Mouse (Mus musculus): ENCODE results near the gene Lcn4. TPM values are rescaled to one million over a fixed set of nuclear protein-coding genes. Genes with fewer than 3 reads are reported as not detected.
"Not testable (repeated sequence)": the region's sequence is repeated elsewhere in the genome, so short reads cannot be mapped to it uniquely, and the experiment has no call there.

The Lcn4 gene
- polyA plus RNA-seq (2016; fragmentation: Nextera tagmentation; extraction: Ambion mirVana) = not detected in 2 replicates

DNA sequence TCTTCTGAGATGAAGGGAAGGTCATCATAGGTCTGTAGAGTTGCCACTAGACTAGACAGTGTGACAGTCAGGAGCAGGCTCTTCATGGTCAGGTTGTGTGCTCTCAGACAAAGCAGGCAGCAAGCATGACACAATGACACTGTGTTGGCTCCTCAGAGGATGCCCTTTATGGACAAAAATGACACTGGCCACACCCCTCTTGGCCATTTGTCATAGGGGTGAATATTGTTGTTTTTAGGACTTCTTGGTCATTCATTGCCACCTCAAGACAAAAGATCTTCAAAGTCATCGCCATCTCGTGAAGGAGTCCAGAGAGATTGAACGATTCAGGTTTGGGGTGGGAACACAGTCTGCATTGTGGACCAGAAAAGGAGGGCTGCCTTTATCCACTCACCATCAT lies at the start of gene Lcn4:
Gene Lcn4 (minus strand): TSS at position 101 of the 400 bp plus-strand sequence.
- Histone ChIP-seq H3K4me3 (no peak within 1 kb of the TSS), H3K27ac (replicated peaks) (no peak within 1 kb of the TSS), H3K36me3 (no peaks in the 10 kb centered on the region), H3K27me3 (ENCODE audit: low read depth, poor library complexity, severe bottlenecking) (no peaks in the 10 kb centered on the region), H3K9me3 (replicated peaks) (no peaks in the 10 kb centered on the region), H3K4me1 (no peaks in the 10 kb centered on the region)
- DNase-seq (ENCODE audit: low spot score) = no peak
- WGBS = 84% methylated on average over 3 of the region's 3 CpGs

DNA sequence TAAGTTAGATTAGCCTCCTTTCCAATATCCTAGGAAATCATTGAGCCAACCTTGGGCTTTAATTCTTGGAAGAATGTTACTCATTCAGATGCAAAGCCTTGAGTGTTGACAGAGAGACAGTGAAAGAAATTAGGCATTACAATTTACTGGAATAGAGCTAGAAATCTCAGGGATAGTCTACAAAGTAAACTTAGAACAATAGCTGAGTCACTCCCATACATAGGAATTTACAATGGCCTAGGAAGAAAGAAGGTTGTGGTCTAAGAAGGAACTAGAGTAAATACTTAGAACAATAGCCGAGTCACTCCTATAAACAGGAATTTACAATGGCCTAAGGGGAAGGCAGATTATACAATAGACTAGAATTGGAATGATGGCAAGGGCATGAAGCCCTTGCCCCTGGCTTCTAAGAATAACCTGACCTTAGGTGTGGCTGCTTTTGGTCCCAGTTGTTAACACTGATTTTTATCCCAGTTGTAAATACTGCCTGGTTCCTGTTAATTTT lies 15.1 kb upstream of the Lcn4 start:
- DNase-seq (ENCODE audit: low spot score) = no peak
- Histone ChIP-seq H3K27ac (replicated peaks) (no peak overlapping the region), H3K4me3 (no peak overlapping the region), H3K27me3 (ENCODE audit: low read depth, poor library complexity, severe bottlenecking) (no peaks in the 10 kb centered on the region), H3K4me1 (no peaks in the 10 kb centered on the region), H3K9me3 (replicated peaks) (peaks cover 4% of the 10 kb centered on the region; the same call in 1 of the 2 replicates), H3K36me3 (no peaks in the 10 kb centered on the region)
- 88% methylated on average over 1 of the region's 1 CpGs for WGBS

DNA sequence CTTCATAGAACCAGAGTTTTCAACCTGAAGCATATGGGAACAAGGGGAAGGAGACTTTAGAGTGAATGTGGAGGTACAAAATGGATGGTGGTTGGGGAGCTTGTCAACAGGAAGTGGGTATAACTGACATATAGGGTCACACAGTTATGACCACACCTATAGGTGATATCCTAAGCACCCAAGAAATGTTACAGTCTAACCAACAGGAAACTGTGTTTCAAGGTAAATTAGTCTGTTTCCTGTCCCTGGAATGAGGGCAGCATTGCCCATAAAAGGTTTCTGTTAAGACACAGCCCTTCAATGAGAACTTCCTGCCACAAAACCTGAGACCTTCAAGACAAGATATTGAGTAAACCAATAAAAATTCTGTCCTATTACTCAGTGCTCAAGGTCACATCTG lies 2.3 kb downstream of the Lcn4 start:
- Histone ChIP-seq H3K4me1 (no peaks in the 10 kb centered on the region), H3K9me3 (replicated peaks) (no peaks in the 10 kb centered on the region), H3K36me3 (no peaks in the 10 kb centered on the region), H3K27me3 (ENCODE audit: low read depth, poor library complexity, severe bottlenecking) (no peaks in the 10 kb centered on the region), H3K4me3 (no peak overlapping the region), H3K27ac (replicated peaks) (no peak overlapping the region)
- DNase-seq (ENCODE audit: low spot score) = no peak

DNA sequence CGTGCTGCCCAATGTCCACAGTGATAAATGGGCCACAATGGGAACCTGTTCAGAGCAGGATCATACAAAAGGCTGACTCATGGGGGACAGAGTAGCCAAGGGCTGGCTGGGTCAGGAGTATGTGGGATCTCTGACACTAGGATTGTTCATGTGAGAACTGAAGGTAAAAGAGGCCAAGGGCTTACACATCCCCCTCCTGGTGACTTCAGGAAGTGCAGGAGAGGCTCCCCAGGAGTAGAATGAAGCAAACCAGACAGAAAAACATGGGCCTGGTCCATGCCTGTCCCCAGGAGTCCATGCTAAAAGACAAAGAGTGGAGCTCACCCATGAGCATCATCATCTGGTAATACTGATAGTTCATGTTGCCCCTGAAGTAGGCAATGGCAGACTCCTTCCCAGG lies 7.5 kb downstream of the Lcn4 start:
- WGBS = 93% methylated on average over 1 of the region's 1 CpGs

DNA sequence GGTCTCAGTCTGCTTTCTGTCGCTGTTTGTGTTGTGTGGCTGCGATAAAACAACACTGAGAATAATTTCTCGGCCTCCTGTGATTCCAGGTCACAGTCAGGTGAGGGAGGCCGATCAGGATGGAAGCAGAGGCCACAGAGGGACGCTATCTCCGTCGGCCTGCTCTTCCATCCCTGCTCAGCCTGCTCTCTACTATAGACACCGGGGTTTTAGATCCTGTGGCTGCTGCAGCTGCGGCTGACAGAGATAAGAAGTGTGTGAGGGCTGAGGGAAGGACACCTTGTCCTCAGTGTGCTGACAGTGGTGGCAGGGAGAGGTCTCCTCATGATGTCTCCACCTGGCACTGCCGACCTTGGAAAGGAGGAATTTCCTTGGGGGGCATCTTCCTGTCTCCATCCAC lies 8.0 kb downstream of the Lcn4 start:
- peaks cover 11% of the 10 kb centered on the region for H3K4me1 ChIP-seq
- no peak overlapping the region for H3K27ac ChIP-seq (replicated peaks)
- H3K9me3 ChIP-seq (replicated peaks) = no peaks in the 10 kb centered on the region
- DNase-seq (ENCODE audit: low spot score) = no peak
- WGBS = 83% methylated on average over 10 of the region's 10 CpGs
- no peaks in the 10 kb centered on the region for H3K36me3 ChIP-seq
- 0 out of 2 replicates have a peak, but pooled peaks cover 11% of the 10 kb centered on the region for H3K27me3 ChIP-seq (ENCODE audit: low read depth, poor library complexity, severe bottlenecking)
- H3K4me3 ChIP-seq = no peak overlapping the region

More for the DNA sequence above, 7.5 kb downstream of the Lcn4 start:
- peak; percentile 54 for DNase-seq (ENCODE audit: low spot score)
- H3K4me1 ChIP-seq = peaks cover 11% of the 10 kb centered on the region
- H3K27me3 ChIP-seq (ENCODE audit: low read depth, poor library complexity, severe bottlenecking) = 0 out of 2 replicates have a peak, but pooled peaks cover 11% of the 10 kb centered on the region
- H3K36me3 ChIP-seq; H3K27ac ChIP-seq (replicated peaks); H3K9me3 ChIP-seq (replicated peaks); H3K4me3 ChIP-seq: not testable (repeated sequence)

DNA sequence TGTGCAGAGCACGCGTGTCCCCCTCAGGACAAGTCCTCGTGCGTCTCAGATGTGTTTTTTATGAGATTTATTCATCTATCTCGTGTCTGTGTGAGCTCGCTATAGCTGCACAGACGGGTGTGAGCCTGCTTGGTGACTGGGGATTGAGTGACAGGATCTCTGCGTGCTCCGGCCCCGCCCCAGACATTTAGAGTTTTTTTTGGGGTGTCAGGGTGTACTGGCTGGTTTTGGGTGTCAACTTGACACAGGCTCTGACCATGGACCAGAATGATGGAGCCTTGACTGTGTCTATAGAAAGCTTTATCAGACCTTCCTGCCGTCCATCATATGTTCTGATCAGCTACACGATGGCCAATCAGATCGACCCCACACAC lies 8.6 kb downstream of the Lcn4 start:
- H3K4me1 ChIP-seq = peaks cover 11% of the 10 kb centered on the region
- no peak for DNase-seq (ENCODE audit: low spot score)
- WGBS = 86% methylated on average over 13 of the region's 13 CpGs
- no peak overlapping the region for H3K4me3 ChIP-seq
- H3K9me3 ChIP-seq (replicated peaks) = no peaks in the 10 kb centered on the region
- H3K27me3 ChIP-seq (ENCODE audit: low read depth, poor library complexity, severe bottlenecking) = 0 out of 2 replicates have a peak, but pooled peaks cover 11% of the 10 kb centered on the region
- no peak overlapping the region for H3K27ac ChIP-seq (replicated peaks)
- H3K36me3 ChIP-seq = no peaks in the 10 kb centered on the region

DNA sequence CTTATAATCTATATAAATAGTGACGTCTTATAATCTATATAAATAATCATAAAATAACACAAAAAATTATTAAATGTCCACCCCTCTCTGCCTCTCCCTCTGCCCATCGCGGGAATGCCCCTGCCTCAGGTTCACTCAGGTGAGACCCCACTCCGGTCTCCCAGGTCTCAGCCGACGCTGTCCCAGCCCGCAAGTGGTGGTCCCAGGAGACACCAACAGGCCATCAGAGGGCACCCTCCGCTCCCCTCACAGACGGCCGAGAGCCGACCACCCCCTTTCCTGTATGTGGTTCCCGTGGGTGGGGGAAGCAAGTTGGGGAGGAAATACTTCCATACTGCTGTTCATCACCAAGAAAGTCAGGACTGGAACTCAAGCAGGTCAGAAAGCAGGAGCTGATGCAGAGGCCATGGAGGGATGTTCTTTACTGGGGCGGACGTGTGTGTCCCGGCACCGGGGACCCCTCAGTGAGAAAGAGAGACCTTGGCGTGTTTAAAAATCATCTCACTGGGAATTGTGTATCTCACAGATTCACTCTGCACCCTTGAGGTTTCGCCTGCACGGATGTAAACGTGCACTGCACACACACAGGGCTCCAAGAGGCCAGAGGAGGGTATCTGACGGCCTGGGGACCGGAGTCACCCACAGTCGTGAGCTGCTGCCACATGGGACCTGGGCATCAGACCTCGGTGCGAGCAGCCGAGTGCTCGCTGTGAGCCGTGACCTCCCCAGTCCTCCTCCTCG lies 9.1 kb downstream of the Lcn4 start:
- H3K27me3 ChIP-seq (ENCODE audit: low read depth, poor library complexity, severe bottlenecking) = 0 out of 2 replicates have a peak, but pooled peaks cover 11% of the 10 kb centered on the region
- H3K36me3 ChIP-seq = no peaks in the 10 kb centered on the region
- no peaks in the 10 kb centered on the region for H3K9me3 ChIP-seq (replicated peaks)
- H3K4me1 ChIP-seq = peaks cover 11% of the 10 kb centered on the region
- 51% methylated on average over 29 of the region's 29 CpGs for WGBS
- peak overlapping the region; percentile 53 for H3K4me3 ChIP-seq
- no peak for DNase-seq (ENCODE audit: low spot score)
- no peak overlapping the region for H3K27ac ChIP-seq (replicated peaks)

DNA sequence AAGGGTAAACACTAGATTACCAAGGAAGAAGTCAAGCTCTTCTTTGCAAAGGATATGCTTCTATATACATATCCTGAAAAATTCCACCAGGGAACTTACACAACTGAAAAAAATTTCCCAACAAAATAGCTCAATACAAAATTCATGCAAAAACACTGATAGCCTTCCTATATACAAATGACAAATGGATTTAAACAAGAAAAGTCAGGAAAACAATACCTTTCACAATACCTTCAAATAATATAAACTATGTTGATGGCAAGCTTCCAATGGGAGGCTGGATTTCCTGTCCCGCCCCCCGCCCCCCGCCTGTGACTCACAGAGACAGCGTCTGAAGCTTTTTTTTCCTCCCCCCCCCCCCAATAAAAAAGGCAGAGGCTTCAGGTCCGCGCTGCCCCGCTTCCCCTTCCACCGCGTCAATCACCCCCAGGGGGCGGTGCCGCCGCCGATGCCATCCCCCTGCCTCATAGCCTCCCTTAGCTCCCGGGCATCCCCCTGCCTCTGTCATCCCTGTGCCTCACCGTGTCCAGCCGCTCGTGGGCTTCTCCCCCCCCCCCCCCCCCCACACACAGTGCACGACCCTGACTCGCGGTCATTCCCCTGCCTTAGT lies 9.8 kb downstream of the Lcn4 start:
- Histone ChIP-seq H3K27ac (replicated peaks) (no peak overlapping the region), H3K9me3 (replicated peaks) (no peaks in the 10 kb centered on the region), H3K4me1 (peaks cover 11% of the 10 kb centered on the region), H3K4me3 (peak overlapping the region; percentile 53), H3K27me3 (ENCODE audit: low read depth, poor library complexity, severe bottlenecking) (0 out of 2 replicates have a peak, but pooled peaks cover 11% of the 10 kb centered on the region), H3K36me3 (no peaks in the 10 kb centered on the region)
- 2% methylated on average over 20 of the region's 20 CpGs for WGBS
- DNase-seq (ENCODE audit: low spot score) = no peak

DNA sequence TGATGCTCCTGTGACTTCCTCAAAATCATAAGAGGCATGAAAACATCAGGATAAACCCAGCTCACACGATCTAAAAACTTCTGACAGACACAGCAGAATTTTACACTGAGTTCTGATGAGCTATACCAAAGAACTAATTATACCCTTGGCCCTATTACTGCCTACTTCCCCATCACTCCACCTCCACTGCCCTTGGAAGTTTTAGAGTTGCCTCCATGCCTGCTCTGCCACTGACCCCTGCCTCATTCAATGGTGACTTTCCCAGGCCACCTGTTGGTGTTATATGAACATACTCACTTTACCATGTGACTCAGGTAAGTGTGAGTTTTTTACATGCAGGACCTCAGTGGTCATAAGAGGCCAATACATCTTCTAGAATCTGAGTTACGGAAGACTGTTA lies 13.7 kb downstream of the Lcn4 start:
- DNase-seq (ENCODE audit: low spot score) = no peak
- no peak overlapping the region for H3K4me3 ChIP-seq
- H3K9me3 ChIP-seq (replicated peaks) = no peaks in the 10 kb centered on the region
- H3K27ac ChIP-seq (replicated peaks) = no peak overlapping the region
- no peaks in the 10 kb centered on the region for H3K36me3 ChIP-seq
- H3K4me1 ChIP-seq = peaks cover 11% of the 10 kb centered on the region
- 0 out of 2 replicates have a peak, but pooled peaks cover 7% of the 10 kb centered on the region for H3K27me3 ChIP-seq (ENCODE audit: low read depth, poor library complexity, severe bottlenecking)
- 94% methylated on average over 2 of the region's 2 CpGs for WGBS

DNA sequence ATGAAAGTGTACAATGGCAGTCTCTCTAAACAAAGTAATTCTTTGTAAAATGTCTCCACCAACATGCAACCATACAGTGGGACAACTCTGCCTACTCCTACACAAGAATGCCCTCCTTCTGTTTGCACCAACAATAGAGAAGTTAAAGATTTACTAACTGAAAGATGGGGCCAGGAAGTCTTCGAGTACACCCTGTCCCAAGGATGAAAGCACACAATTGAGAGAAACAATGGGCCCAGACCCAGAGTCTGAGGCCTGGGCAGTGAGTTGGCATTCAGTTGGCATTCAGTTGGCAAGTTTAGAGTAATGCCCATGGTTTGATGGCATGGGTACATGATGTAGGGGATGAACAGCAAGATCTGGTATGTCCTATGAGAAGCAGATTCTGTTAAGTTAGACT lies 16.4 kb downstream of the Lcn4 start:
- no peaks in the 10 kb centered on the region for H3K27me3 ChIP-seq (ENCODE audit: low read depth, poor library complexity, severe bottlenecking)
- no peak overlapping the region for H3K4me3 ChIP-seq
- no peaks in the 10 kb centered on the region for H3K9me3 ChIP-seq (replicated peaks)
- no peak overlapping the region for H3K27ac ChIP-seq (replicated peaks)
- no peaks in the 10 kb centered on the region for H3K36me3 ChIP-seq
- 73% methylated on average over 1 of the region's 1 CpGs for WGBS
- H3K4me1 ChIP-seq = no peaks in the 10 kb centered on the region
- no peak for DNase-seq (ENCODE audit: low spot score)

DNA sequence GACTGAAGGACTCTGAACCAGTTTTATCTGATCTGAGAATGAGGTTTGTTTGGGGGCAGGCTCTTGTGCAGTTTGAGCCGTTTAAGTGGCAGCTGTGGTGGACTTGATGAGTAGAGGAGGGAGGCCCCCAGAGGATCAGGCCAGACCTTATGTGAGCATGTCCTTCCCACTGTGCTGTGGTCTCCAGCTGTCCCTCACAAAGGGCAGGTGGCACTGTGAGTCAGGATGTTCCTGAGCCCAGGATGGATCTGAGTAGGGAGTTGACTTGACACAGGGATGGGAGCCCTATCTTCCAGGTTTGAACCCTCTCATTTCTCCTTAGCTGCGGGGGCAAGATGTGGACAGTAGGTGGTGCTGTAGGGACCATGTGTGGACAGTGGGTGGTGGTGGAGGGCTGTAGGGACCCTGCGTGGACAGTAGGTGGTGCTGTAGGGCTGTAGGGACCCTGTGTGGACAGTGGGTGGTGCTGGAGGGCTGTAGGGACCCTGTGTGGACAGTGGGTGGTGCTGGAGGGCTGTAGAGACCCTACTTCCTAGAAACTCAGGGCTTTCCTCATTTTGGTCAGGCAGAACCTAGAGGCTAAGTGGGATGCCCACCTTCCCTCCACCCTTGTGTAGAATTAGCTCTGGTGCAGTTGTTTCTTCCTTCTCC lies 24.3 kb downstream of the Lcn4 start:
- DNase-seq (ENCODE audit: low spot score) = peak; percentile 88
- H3K27me3 ChIP-seq (ENCODE audit: low read depth, poor library complexity, severe bottlenecking) = no peaks in the 10 kb centered on the region
- H3K9me3 ChIP-seq (replicated peaks) = no peaks in the 10 kb centered on the region
- 26% methylated on average over 3 of the region's 3 CpGs for whole genome bisulfite sequencing
- H3K4me3 ChIP-seq = peak overlapping the region; percentile 18; the same call in 1 of the 2 replicates
- H3K27ac ChIP-seq (replicated peaks) = no peak overlapping the region
- H3K4me1 ChIP-seq = no peaks in the 10 kb centered on the region
- H3K36me3 ChIP-seq = no peaks in the 10 kb centered on the region

DNA sequence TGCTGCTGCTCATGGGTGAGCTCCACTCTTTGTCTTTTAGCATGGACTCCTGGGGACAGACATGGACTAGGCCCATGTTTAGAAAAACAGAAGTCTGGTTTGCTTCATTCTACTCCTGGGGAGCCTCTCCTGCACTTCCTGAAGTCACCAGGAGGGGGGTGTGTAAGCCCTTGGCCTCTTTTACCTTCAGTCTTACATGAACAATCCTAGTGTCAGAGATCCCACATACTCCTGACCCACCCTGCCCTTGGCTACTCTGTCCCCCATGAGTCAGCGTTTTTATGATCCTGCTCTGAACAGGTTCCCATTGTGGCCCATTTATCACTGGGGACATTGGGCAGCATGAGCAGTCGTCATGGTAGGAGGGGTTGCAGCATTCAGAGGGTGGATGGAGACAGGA lies 27.1 kb downstream of the Lcn4 start:
- no peaks in the 10 kb centered on the region for H3K9me3 ChIP-seq (replicated peaks)

More for the DNA sequence above, 27.1 kb downstream of the Lcn4 start:
- Histone ChIP-seq H3K27ac (replicated peaks) (no peak overlapping the region), H3K27me3 (ENCODE audit: low read depth, poor library complexity, severe bottlenecking) (no peaks in the 10 kb centered on the region), H3K4me1 (peaks cover 10% of the 10 kb centered on the region), H3K36me3 (peaks cover under 1% of the 10 kb centered on the region; the same call in 1 of the 2 replicates), H3K4me3 (no peak overlapping the region)
- peak; percentile 64 for DNase-seq (ENCODE audit: low spot score)
- 60% methylated on average over 2 of the region's 2 CpGs for WGBS

Measured in midbrain, embryonic 10.5 days (tissue).